Mouse (Mus musculus): ENCODE measurements around the gene Sfxn5.

Sfxn5 gene

GRCm38 (mm10) chr6:85234796-85235195 lies 98.4 kb downstream of the Sfxn5 start:
- CTCF ChIA-PET = interaction anchor here (0.6 kb wide), 1 partner anchor 38 kb away, joined by 7 read pairs; no protein-coding TSS in a partner anchor

GRCm38 (mm10) chr6:85232836-85233623 lies 100.2 kb downstream of the Sfxn5 start:
- CTCF ChIA-PET = no interaction called here

- CTCF ChIA-PET = no interaction called here
Observed at GRCm38 (mm10) chr6:85232045-85232444, 101.2 kb downstream of the Sfxn5 start.

GRCm38 (mm10) chr6:85231469-85231868 lies 101.8 kb downstream of the Sfxn5 start:
- CTCF ChIA-PET = no interaction called here

GRCm38 (mm10) chr6:85230762-85231161 lies 102.5 kb downstream of the Sfxn5 start:
- CTCF ChIA-PET = no interaction called here

- CTCF ChIA-PET = no interaction called here
Observed at GRCm38 (mm10) chr6:85227520-85227919, 105.7 kb downstream of the Sfxn5 start.

GRCm38 (mm10) chr6:85226570-85226969 lies 106.7 kb downstream of the Sfxn5 start:
- CTCF ChIA-PET = no interaction called here

- CTCF ChIA-PET = no interaction called here
Observed at GRCm38 (mm10) chr6:85224442-85224891, 108.8 kb downstream of the Sfxn5 start.

GRCm38 (mm10) chr6:85223498-85224150 lies 109.6 kb downstream of the Sfxn5 start:
- CTCF ChIA-PET = interaction anchor here (0.6 kb wide), 1 partner anchor 13 kb away, joined by 4 read pairs; no protein-coding TSS in a partner anchor

GRCm38 (mm10) chr6:85222551-85222950 lies 110.7 kb downstream of the Sfxn5 start:
- CTCF ChIA-PET = no interaction called here

GRCm38 (mm10) chr6:85220917-85221316 lies 112.3 kb downstream of the Sfxn5 start:
- CTCF ChIA-PET = no interaction called here

- CTCF ChIA-PET = no interaction called here
Observed at GRCm38 (mm10) chr6:85219706-85220105, 113.5 kb downstream of the Sfxn5 start.

GRCm38 (mm10) chr6:85218684-85219445 lies 114.4 kb downstream of the Sfxn5 start:
- CTCF ChIA-PET = no interaction called here

- CTCF ChIA-PET = no interaction called here
Observed at GRCm38 (mm10) chr6:85218251-85218650, 115.0 kb downstream of the Sfxn5 start.

- CTCF ChIA-PET = no interaction called here
Observed at GRCm38 (mm10) chr6:85210686-85211085, 122.5 kb downstream of the Sfxn5 start.

GRCm38 (mm10) chr6:85209226-85209967 lies 123.8 kb downstream of the Sfxn5 start:
- CTCF ChIA-PET = no interaction called here

- CTCF ChIA-PET = no interaction called here
Observed at GRCm38 (mm10) chr6:85207345-85207744, 125.9 kb downstream of the Sfxn5 start.

GRCm38 (mm10) chr6:85206939-85207285 lies 126.3 kb downstream of the Sfxn5 start:
- CTCF ChIA-PET = no interaction called here

- CTCF ChIA-PET = no interaction called here
Observed at GRCm38 (mm10) chr6:85206182-85206938, 126.9 kb downstream of the Sfxn5 start.

- CTCF ChIA-PET = no interaction called here
Observed at GRCm38 (mm10) chr6:85197951-85198350, 135.3 kb downstream of the Sfxn5 start.

Measured in spleen, embryonic (tissue).